35 mouse cellular contexts compared by ENCODE assay signal in the genomic region with DNA sequence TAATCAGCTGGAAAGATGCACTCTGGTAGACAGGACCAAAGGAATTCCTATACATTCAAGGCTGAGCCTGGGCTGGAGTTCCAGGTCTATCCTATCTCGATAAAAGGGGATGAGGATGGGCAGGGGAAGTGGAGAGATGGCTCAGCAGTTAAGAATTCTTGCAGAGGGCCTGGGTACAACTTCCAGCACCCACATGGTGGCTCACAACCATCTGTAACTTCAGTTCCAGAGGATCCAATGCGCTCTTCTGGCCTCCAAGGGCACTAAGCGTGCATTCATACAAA. TPM values are rescaled to one million over a fixed set of nuclear protein-coding genes. Genes with fewer than 3 reads are reported as not detected.
DNase-seq lines count a peak whose midpoint lies in the region; ATAC-seq and TF ChIP-seq lines count a peak whose summit lies in the region.
"Had no signal": no experiment of that assay in that cellular context is flagged by ENCODE, and none has a peak within 500 bp of the region (broad histone marks: within the 10 kb centered on the region; RNA-seq: fewer than 3 reads in every experiment).

No protein-coding gene starts in this region.

- DNase-seq in heart, adult 9 months (ENCODE audit: low spot score in 2 of 2), result no peak
- DNase-seq in CH12.LX (ENCODE audit: extremely low read depth), result peak; percentile 30
- DNase-seq in liver, embryonic 11.5 days (ENCODE audit: low spot score), result no peak
- no peak for DNase-seq in kidney, adult 8-10 months
- DNase-seq in ovary, postnatal 10 days (ENCODE audit: low spot score), result no peak
- DNase-seq: adrenal gland, adult 8-10 months; cerebellum, adult 2 months; cerebellum, postnatal 25 days; gastrocnemius, postnatal 25 days; heart, adult 18-20 months; heart, postnatal 4 days; kidney, adult 11 months; kidney, postnatal 25 days; lung, adult 2 months; thymus, postnatal 4 days had no signal

- dilution Hi-C loops in CH12.LX (cut with MboI; ENCODE audit: extremely low pct_ligation_motif_present, extremely low pct_unique_long_range_greater_than_20kb, low sequenced_read_pairs), result no loop called here

- H3K9me3 ChIP-seq in heart, embryonic 11.5 days (replicated peaks; ENCODE audit: control insufficient read depth, low read length), result no peaks in the 10 kb centered on the region
- H3K9me3 ChIP-seq in CH12.LX (replicated peaks; ENCODE audit: low read length), result no peaks in the 10 kb centered on the region
- no peaks in the 10 kb centered on the region for H3K9me3 ChIP-seq in liver, embryonic 11.5 days (ENCODE audit: control insufficient read depth, low read length)
- H3K9me3 ChIP-seq in liver, embryonic 16.5 days (replicated peaks; ENCODE audit: control insufficient read depth, low read length), result no peaks in the 10 kb centered on the region
- H3K9me3 ChIP-seq: embryonic facial prominence, embryonic 10.5 days; embryonic facial prominence, embryonic 15.5 days; forebrain, embryonic 12.5 days; heart, embryonic 15.5 days; hindbrain, embryonic 13.5 days; kidney, embryonic 15.5 days; limb, embryonic 13.5 days; midbrain, embryonic 12.5 days; neural tube, embryonic 13.5 days had no signal

- H3K27me3 ChIP-seq in heart, embryonic 11.5 days (ENCODE audit: control insufficient read depth, insufficient read depth, low read length), result no peaks in the 10 kb centered on the region
- H3K27me3 ChIP-seq in CH12.LX (replicated peaks), result no peaks in the 10 kb centered on the region
- H3K27me3 ChIP-seq in liver, embryonic 11.5 days (replicated peaks; ENCODE audit: control insufficient read depth, insufficient read depth, low read length), result no peaks in the 10 kb centered on the region
- H3K27me3 ChIP-seq in liver, embryonic 16.5 days (ENCODE audit: control insufficient read depth, insufficient read depth, low read depth, low read length), result no peaks in the 10 kb centered on the region
- H3K27me3 ChIP-seq: embryonic facial prominence, embryonic 15.5 days; heart, embryonic 15.5 days; hindbrain, embryonic 13.5 days; kidney, embryonic 15.5 days; limb, embryonic 13.5 days; midbrain, embryonic 12.5 days; neural tube, embryonic 13.5 days had no signal

- H3K4me3 ChIP-seq in heart, embryonic 11.5 days (ENCODE audit: low read depth, low read length), result no peak overlapping the region
- H3K4me3 ChIP-seq in CH12.LX (replicated peaks in 1 of 3; ENCODE audit: low read depth in 2 of 3, low read length in 2 of 3, poor library complexity in 1 of 3), result no peak overlapping the region
- H3K4me3 ChIP-seq in liver, embryonic 11.5 days (ENCODE audit: low read depth, low read length), result no peak overlapping the region
- no peak overlapping the region for H3K4me3 ChIP-seq in liver, embryonic 16.5 days (ENCODE audit: low read depth, low read length)
- H3K4me3 ChIP-seq: embryonic facial prominence, embryonic 10.5 days; embryonic facial prominence, embryonic 15.5 days; forebrain, embryonic 12.5 days; heart, embryonic 15.5 days; hindbrain, embryonic 13.5 days; kidney, embryonic 15.5 days; layer of hippocampus, adult 2 months; left cerebral cortex, adult 2 months; limb, embryonic 13.5 days; midbrain, embryonic 12.5 days; neural tube, embryonic 13.5 days had no signal

- TF ChIP-seq POLR2A in CH12.LX (IDR thresholded peaks at IDR 0.05; ENCODE audit: low read depth, low read length), result no peak

- WGBS in heart, embryonic 11.5 days (ENCODE audit: insufficient replicate concordance), result 85% methylated on average over 3 of the region's 3 CpGs
- 79% methylated on average over 3 of the region's 3 CpGs for WGBS in liver, embryonic 11.5 days
- 71% methylated on average over 3 of the region's 3 CpGs for WGBS in liver, embryonic 16.5 days (ENCODE audit: insufficient replicate concordance)

- peaks cover 31% of the 10 kb centered on the region for H3K79me2 ChIP-seq in CH12.LX (replicated peaks; ENCODE audit: control insufficient read depth, extremely low read depth, insufficient read depth, poor library complexity, severe bottlenecking)

- peaks cover 10% of the 10 kb centered on the region for H3K4me1 ChIP-seq in heart, embryonic 11.5 days (ENCODE audit: control insufficient read depth, insufficient read depth, low read length)
- peaks cover 19 to 39% of the 10 kb centered on the region in 2 experiments for H3K4me1 ChIP-seq in CH12.LX (ENCODE audit: control insufficient read depth in 1 of 2, insufficient read depth in 2 of 2)
- peaks cover 59% of the 10 kb centered on the region for H3K4me1 ChIP-seq in liver, embryonic 11.5 days (replicated peaks; ENCODE audit: control insufficient read depth, insufficient read depth, low read length)
- H3K4me1 ChIP-seq in liver, embryonic 16.5 days (ENCODE audit: control insufficient read depth, low read depth, low read length), result peaks cover 79% of the 10 kb centered on the region

- TF ChIP-seq CTCF in CH12.LX (conservative IDR thresholded peaks at IDR 0.05 in 1 of 2, IDR thresholded peaks at IDR 0.05 in 1 of 2; ENCODE audit: low read depth in 2 of 2, low read length in 2 of 2), result no peak

- TF ChIP-seq EP300 in CH12.LX (IDR thresholded peaks at IDR 0.05; ENCODE audit: low read length), result no peak

- TF ChIP-seq RAD21 in CH12.LX (IDR thresholded peaks at IDR 0.05; ENCODE audit: low read depth, low read length), result no peak

- no peak overlapping the region for H3K9ac ChIP-seq in heart, embryonic 11.5 days (ENCODE audit: low read depth, low read length)
- no peak overlapping the region for H3K9ac ChIP-seq in CH12.LX (ENCODE audit: insufficient read depth, low read depth)
- no peak overlapping the region for H3K9ac ChIP-seq in liver, embryonic 11.5 days (ENCODE audit: low read depth, low read length)
- 0 out of 2 replicates have a peak overlapping the region, but pooled peaks have one; percentile 44 for H3K9ac ChIP-seq in liver, embryonic 16.5 days (ENCODE audit: low read depth, low read length)
- H3K9ac ChIP-seq: embryonic facial prominence, embryonic 15.5 days; forebrain, embryonic 12.5 days; heart, embryonic 15.5 days; hindbrain, embryonic 13.5 days; kidney, embryonic 15.5 days; limb, embryonic 13.5 days; midbrain, embryonic 12.5 days; neural tube, embryonic 13.5 days had no signal

- H3K4me2 ChIP-seq in heart, embryonic 11.5 days, result no peak overlapping the region
- no peak overlapping the region for H3K4me2 ChIP-seq in CH12.LX (ENCODE audit: insufficient read depth, low read depth, poor library complexity, severe bottlenecking)
- H3K4me2 ChIP-seq in liver, embryonic 11.5 days, result no peak overlapping the region
- no peak overlapping the region for H3K4me2 ChIP-seq in liver, embryonic 16.5 days (ENCODE audit: low read depth, low read length)
- H3K4me2 ChIP-seq: embryonic facial prominence, embryonic 15.5 days; forebrain, embryonic 12.5 days; heart, embryonic 15.5 days; hindbrain, embryonic 13.5 days; kidney, embryonic 15.5 days; limb, embryonic 13.5 days; midbrain, embryonic 12.5 days; neural tube, embryonic 13.5 days had no signal

- in situ Hi-C loops in CH12.LX (cut with MboI; ENCODE audit: low pct_ligation_motif_present, low pct_unique_long_range_greater_than_20kb, low sequenced_read_pairs), result no loop called here

- 0 out of 2 replicates have a peak overlapping the region, but pooled peaks have one; percentile 47 for H3K27ac ChIP-seq in heart, embryonic 11.5 days (ENCODE audit: low read depth, low read length)
- peak overlapping the region; percentile 69 for H3K27ac ChIP-seq in CH12.LX (ENCODE audit: insufficient read depth, low read depth)
- peak overlapping the region; percentile 69; the same call in 1 of the 2 replicates for H3K27ac ChIP-seq in liver, embryonic 11.5 days (ENCODE audit: low read depth, low read length)
- peak overlapping the region; percentile 90 for H3K27ac ChIP-seq in liver, embryonic 16.5 days (ENCODE audit: low read length)
- H3K27ac ChIP-seq: embryonic facial prominence, embryonic 10.5 days; embryonic facial prominence, embryonic 15.5 days; forebrain, embryonic 12.5 days; heart, embryonic 15.5 days; hindbrain, embryonic 13.5 days; kidney, embryonic 15.5 days; layer of hippocampus, adult 2 months; left cerebral cortex, adult 2 months; limb, embryonic 13.5 days; midbrain, embryonic 12.5 days; neural tube, embryonic 13.5 days had no signal

- peaks cover 13% of the 10 kb centered on the region for H3K36me3 ChIP-seq in heart, embryonic 11.5 days (ENCODE audit: control insufficient read depth, insufficient read depth, low read length)
- H3K36me3 ChIP-seq in CH12.LX (replicated peaks in 1 of 2; ENCODE audit: control insufficient read depth in 1 of 2, insufficient read depth in 1 of 2, low read length in 1 of 2), result peaks cover 12 to 35% of the 10 kb centered on the region in 2 experiments
- H3K36me3 ChIP-seq in liver, embryonic 11.5 days (ENCODE audit: control insufficient read depth, insufficient read depth, low read length), result peaks cover 18% of the 10 kb centered on the region
- peaks cover 29% of the 10 kb centered on the region for H3K36me3 ChIP-seq in liver, embryonic 16.5 days (ENCODE audit: control insufficient read depth, insufficient read depth)

- no peak for ATAC-seq in heart, embryonic 11.5 days (replicated peaks; ENCODE audit: insufficient number of reproducible peaks, low FRiP score, low TSS enrichment)
- ATAC-seq in liver, embryonic 11.5 days (replicated peaks; ENCODE audit: low FRiP score), result no peak
- ATAC-seq in liver, embryonic 16.5 days (ENCODE audit: low read depth), result no peak
- ATAC-seq: activated CD4-positive, CD25-positive, alpha-beta regulatory T cell, adult 4 months had no signal

RNA-seq across cellular contexts. Expression of gene Pim1, which starts 6.5 kb away (rescaled TPM):
- 23.5 and 27.3 TPM in 2 replicates for polyA plus RNA-seq in heart, embryonic 11.5 days (2014; fragmentation: Nextera tagmentation; extraction: Ambion mirVana)
- 141 and 178 TPM in 2 replicates for total RNA-seq in CH12.LX (2012; rRNA removed)
- 72.7 and 75.8 TPM in 2 replicates for total RNA-seq in CH12.LX (2014; rRNA removed)
- 121 and 133 TPM in 2 replicates for polyA plus RNA-seq in CH12.LX (2012; ENCODE audit: insufficient read length, low read depth)
- 41.6 and 47.0 TPM in 2 replicates for polyA plus RNA-seq in liver, embryonic 11.5 days (2014; fragmentation: Nextera tagmentation; extraction: Ambion mirVana)
- polyA plus RNA-seq in liver, embryonic 16.5 days (2015; fragmentation: Nextera tagmentation; extraction: Ambion mirVana), result 74.7 and 80.0 TPM in 2 replicates

RNA-seq across cellular contexts. Expression of gene Gm17657, which starts 52.4 kb away (rescaled TPM):
- polyA plus RNA-seq in heart, embryonic 11.5 days (2014; fragmentation: Nextera tagmentation; extraction: Ambion mirVana), result not detected in 2 replicates
- total RNA-seq in CH12.LX (2012; rRNA removed) (0.21 and 0.50 TPM in 2 replicates), CH12.LX (2014; rRNA removed) (not detected in 2 replicates)
- polyA plus RNA-seq in CH12.LX (2012; ENCODE audit: insufficient read length, low read depth), result 0.16 and 0.20 TPM in 2 replicates
- polyA plus RNA-seq in liver, embryonic 11.5 days (2014; fragmentation: Nextera tagmentation; extraction: Ambion mirVana), result 0.11 TPM in 1 of 2 replicates, not detected in the other
- polyA plus RNA-seq in liver, embryonic 16.5 days (2015; fragmentation: Nextera tagmentation; extraction: Ambion mirVana), result not detected in 2 replicates
- total RNA-seq: adrenal gland, adult 8-10 months; adrenal gland, postnatal 4 days; gastrocnemius, postnatal 25 days; heart, adult 18-20 months; heart, postnatal 4 days; layer of hippocampus, adult 2 months; layer of hippocampus, postnatal 14 days; left cerebral cortex, adult 2 months; left cerebral cortex, postnatal 36 days; megakaryocyte progenitor cell, adult 5-6 weeks had no signal
- polyA plus RNA-seq: cerebellum, adult 2 months; embryonic facial prominence, embryonic 10.5 days; embryonic facial prominence, embryonic 15.5 days; forebrain, embryonic 12.5 days; heart, embryonic 15.5 days; hindbrain, embryonic 13.5 days; kidney, embryonic 15.5 days; limb, embryonic 13.5 days; lung, adult 2 months; midbrain, embryonic 12.5 days; neural tube, embryonic 13.5 days; stomach, embryonic 14.5 days; thymus, postnatal 0 days had no signal

RNA-seq across cellular contexts. Expression of gene Tbc1d22b, which starts 52.6 kb away (rescaled TPM):
- 10.0 and 12.0 TPM in 2 replicates for polyA plus RNA-seq in heart, embryonic 11.5 days (2014; fragmentation: Nextera tagmentation; extraction: Ambion mirVana)
- total RNA-seq in CH12.LX (2012; rRNA removed), result 6.6 and 7.3 TPM in 2 replicates
- 3.1 and 3.8 TPM in 2 replicates for total RNA-seq in CH12.LX (2014; rRNA removed)
- polyA plus RNA-seq in CH12.LX (2012; ENCODE audit: insufficient read length, low read depth), result 13.4 and 17.3 TPM in 2 replicates
- 11.5 and 11.8 TPM in 2 replicates for polyA plus RNA-seq in liver, embryonic 11.5 days (2014; fragmentation: Nextera tagmentation; extraction: Ambion mirVana)
- 2.7 TPM in 2 replicates for polyA plus RNA-seq in liver, embryonic 16.5 days (2015; fragmentation: Nextera tagmentation; extraction: Ambion mirVana)

RNA-seq across cellular contexts. Expression of gene Tmem217, which starts 55.2 kb away (rescaled TPM):
- 0.13 and 0.32 TPM in 2 replicates for polyA plus RNA-seq in heart, embryonic 11.5 days (2014; fragmentation: Nextera tagmentation; extraction: Ambion mirVana)
- total RNA-seq in CH12.LX (2012; rRNA removed) (0.76 and 0.97 TPM in 2 replicates), CH12.LX (2014; rRNA removed) (not detected in 2 replicates)
- polyA plus RNA-seq in CH12.LX (2012; ENCODE audit: insufficient read length, low read depth), result 0.26 TPM in 1 of 2 replicates, not detected in the other
- polyA plus RNA-seq in liver, embryonic 11.5 days (2014; fragmentation: Nextera tagmentation; extraction: Ambion mirVana), result 0.42 and 0.52 TPM in 2 replicates
- polyA plus RNA-seq in liver, embryonic 16.5 days (2015; fragmentation: Nextera tagmentation; extraction: Ambion mirVana), result 0.22 TPM in 1 of 2 replicates, not detected in the other
- total RNA-seq: gastrocnemius, postnatal 25 days; heart, adult 18-20 months; heart, postnatal 4 days; layer of hippocampus, adult 2 months; layer of hippocampus, postnatal 14 days; left cerebral cortex, adult 2 months; left cerebral cortex, postnatal 36 days; megakaryocyte progenitor cell, adult 5-6 weeks had no signal
